Mouse (Mus musculus): ENCODE results near the gene Srcin1.

Srcin1 gene

GRCm38 (mm10) chr11:97461307-97461820 is 114.6 kb downstream of the Srcin1 start:
- DNase-seq = no peak
